Mouse (Mus musculus) limb, embryonic 14.5 days (tissue): ENCODE measurements around the gene Ly86. TPM values are rescaled to one million over a fixed set of nuclear protein-coding genes. Genes with fewer than 3 reads are reported as not detected.

Experiments
- ATAC-seq: fragments of 200-750 bp; cut with Nextera tagmentation; 2 replicates; pipeline ENCODE4 v1.8.0; 2017; ENCODE audit warnings: low read depth, moderate number of reproducible peaks, moderate TSS enrichment; ENCODE audit not compliant: low FRiP score
- DNase-seq: peaks from one replicate; pipeline ENCODE4 v3.0.0-alpha.2; 2015; ENCODE audit warnings: low spot score
- H3K27ac ChIP-seq: fragments of 300-500 bp; sonication (generic); replicated peaks from 2 replicates; pipeline ENCODE4 v1.5.1; 2014; ENCODE audit warnings: low read depth, mild to moderate bottlenecking, low read length, moderate library complexity, mixed read lengths
- H3K27me3 ChIP-seq: fragments of 300-500 bp; sonication (generic); 2 replicates; pipeline ENCODE4 v1.6.1; 2014; ENCODE audit warnings: low read length, mixed read lengths; ENCODE audit not compliant: control insufficient read depth, insufficient read depth
- H3K36me3 ChIP-seq: fragments of 300-500 bp; sonication (generic); 2 replicates; pipeline ENCODE4 v1.6.1; 2014; ENCODE audit warnings: mild to moderate bottlenecking, low read length, moderate library complexity, mixed read lengths; ENCODE audit not compliant: control insufficient read depth, insufficient read depth
- H3K4me1 ChIP-seq: fragments of 300-500 bp; sonication (generic); 2 replicates; pipeline ENCODE4 v1.6.1; 2014; ENCODE audit warnings: antibody characterized with exemption, low read length, mixed read lengths; ENCODE audit not compliant: control insufficient read depth, insufficient read depth
- H3K4me2 ChIP-seq: fragments of 300-500 bp; sonication (generic); replicated peaks from 2 replicates; pipeline ENCODE4 v1.6.1; 2014; ENCODE audit warnings: low read depth, mild to moderate bottlenecking, low read length, moderate library complexity; ENCODE audit not compliant: severe bottlenecking
- H3K4me3 ChIP-seq: fragments of 300-500 bp; sonication (generic); replicated peaks from 2 replicates; pipeline ENCODE4 v1.5.1; 2014; ENCODE audit warnings: low read length
- H3K9ac ChIP-seq: fragments of 300-500 bp; sonication (generic); 2 replicates; pipeline ENCODE4 v1.6.1; 2014; ENCODE audit warnings: mild to moderate bottlenecking, low read depth, low read length, moderate library complexity; ENCODE audit not compliant: severe bottlenecking
- H3K9me3 ChIP-seq: fragments of 300-500 bp; sonication (generic); 2 replicates; pipeline ENCODE4 v1.6.1; 2016; ENCODE audit warnings: low read length; ENCODE audit not compliant: control insufficient read depth
- POLR2A ChIP-seq: fragments of 200-500 bp; IDR thresholded peaks from 2 replicates; pipeline ENCODE4 v1.8.0; 2012; ENCODE audit warnings: inconsistent platforms, mild to moderate bottlenecking, moderate library complexity, borderline replicate concordance; ENCODE audit not compliant: insufficient read depth, insufficient read length; ENCODE audit errors: extremely low read depth
- WGBS: fragments of 180-500 bp; shearing (Covaris S2); extraction: QIAGEN DNeasy Blood & Tissue Kit; methylation state at CpG from one replicate; pipeline ENCODE4 v1.1.7; 2014; 5-methylcytosine and 5-hydroxymethylcytosine counted together
- polyA plus RNA-seq, 2 experiments: library from polyadenylated mRNA; depleted of rRNA in 1 of 2; stranded (reverse) in 1 of 2; unstranded in 1 of 2; fragments of >200 nt; fragmentation: Nextera tagmentation in 1 of 2; extraction: Ambion mirVana in 1 of 2; gene quantifications; 2 replicates each; pipeline versions ENCODE4 v1.2.1 to v1.2.3; 2012 to 2014

Gene Ly86
- polyA plus RNA-seq, 2 experiments = 15.0 to 20.8 TPM

DNA sequence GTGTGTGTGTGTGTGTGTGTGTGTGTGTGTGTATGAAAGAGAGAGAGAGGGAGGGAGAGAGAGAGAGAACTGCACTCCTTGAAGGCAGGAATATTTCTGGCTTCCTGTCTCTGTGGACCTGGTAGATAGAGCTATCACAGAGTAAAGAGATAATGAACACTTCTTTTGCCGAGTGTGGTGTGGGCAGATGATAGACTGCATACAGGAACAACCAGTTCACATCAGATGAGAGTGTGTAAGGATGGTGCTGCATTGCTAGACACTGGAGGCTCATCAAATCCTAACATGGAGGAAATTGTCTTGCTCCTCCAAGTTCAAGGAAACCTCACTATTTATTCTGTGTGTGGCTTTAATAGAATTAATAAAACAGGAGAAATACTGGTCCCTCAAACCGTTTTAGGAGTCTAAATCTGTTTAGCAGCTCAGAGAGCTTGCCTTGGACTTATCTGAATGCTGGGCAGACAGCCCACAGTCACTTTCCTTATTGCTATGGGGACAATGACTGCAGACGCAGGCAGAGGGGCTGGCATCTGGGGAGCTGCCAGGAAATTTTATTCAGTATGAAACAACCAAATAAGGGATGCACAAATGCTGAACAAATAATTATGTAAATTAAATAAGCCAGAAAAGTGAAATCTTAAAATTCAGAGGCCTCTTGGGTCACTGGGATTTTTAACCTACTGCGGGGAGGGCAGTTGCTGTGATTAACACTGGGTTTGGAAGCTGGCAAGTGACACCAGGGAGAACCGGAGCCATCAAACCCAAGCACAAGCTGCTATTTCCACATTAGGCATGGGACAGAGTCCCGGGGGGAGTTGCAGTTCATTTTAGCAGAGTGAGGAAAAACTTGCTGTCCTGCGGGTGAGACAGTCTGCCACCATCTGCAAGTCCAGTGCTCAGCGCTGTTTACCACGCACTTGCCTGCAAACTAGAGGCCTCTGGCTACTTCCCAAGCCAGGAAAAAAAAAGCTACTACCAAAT is 43.5 kb downstream of the Ly86 start:
- Histone ChIP-seq H3K36me3 (no peaks in the 10 kb centered on the region), H3K9me3 (no peaks in the 10 kb centered on the region), H3K4me1 (no peaks in the 10 kb centered on the region), H3K4me3 (no peak overlapping the region), H3K27me3 (no peaks in the 10 kb centered on the region), H3K4me2 (no peak overlapping the region), H3K9ac (no peak overlapping the region), H3K27ac (no peak overlapping the region)
- peak; percentile 17 for DNase-seq
- TF ChIP-seq POLR2A = no peak
- ATAC-seq = no peak
- 56% methylated on average over 9 of the region's 9 CpGs for WGBS

DNA sequence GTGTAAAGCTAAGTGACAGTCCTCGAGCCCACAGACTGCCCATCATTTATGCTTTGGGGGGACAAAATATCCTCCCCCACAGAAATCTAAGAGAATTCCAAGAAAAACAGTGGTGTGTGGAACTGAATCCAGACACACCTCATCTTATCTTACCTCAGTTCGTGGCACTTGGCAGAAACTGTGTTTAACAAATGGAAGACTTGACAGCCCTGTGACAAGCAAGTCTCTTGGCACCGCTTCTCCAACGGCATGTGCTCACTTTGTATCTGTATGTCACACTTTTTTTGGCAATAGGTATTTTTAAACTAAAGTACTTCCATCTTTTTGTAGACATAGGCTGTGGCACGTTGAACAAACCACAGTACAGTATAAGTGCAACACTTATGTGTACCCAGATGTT is 44.3 kb downstream of the Ly86 start:
- ATAC-seq = no peak
- DNase-seq = no peak
- H3K36me3 ChIP-seq = no peaks in the 10 kb centered on the region
- H3K9ac ChIP-seq = no peak overlapping the region
- H3K4me1 ChIP-seq = no peaks in the 10 kb centered on the region
- no peak overlapping the region for H3K4me3 ChIP-seq
- H3K9me3 ChIP-seq = no peaks in the 10 kb centered on the region
- TF ChIP-seq POLR2A = no peak
- H3K4me2 ChIP-seq = no peak overlapping the region
- H3K27ac ChIP-seq = no peak overlapping the region
- 67% methylated on average over 5 of the region's 5 CpGs for WGBS
- no peaks in the 10 kb centered on the region for H3K27me3 ChIP-seq

DNA sequence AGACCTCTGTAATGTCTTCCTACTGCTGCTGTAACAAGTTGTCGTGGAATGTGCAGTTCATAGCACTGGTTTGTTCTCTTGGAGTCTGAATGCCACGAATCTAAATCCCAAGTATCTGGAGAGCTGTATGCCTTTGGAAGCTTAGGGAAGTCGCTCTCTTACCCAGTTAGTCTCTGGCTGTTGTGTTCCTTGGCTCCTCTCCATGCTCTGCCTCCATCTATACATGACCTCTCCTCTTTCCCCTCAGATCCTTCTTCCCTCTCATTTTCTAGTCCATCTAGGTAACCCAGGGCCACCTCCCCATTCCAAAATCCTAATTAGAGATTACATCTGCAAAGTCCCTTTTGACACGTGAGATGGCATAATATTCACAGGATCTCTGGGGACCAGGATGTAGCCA is 53.8 kb downstream of the Ly86 start:
- Histone ChIP-seq H3K27me3 (no peaks in the 10 kb centered on the region), H3K4me3 (no peak overlapping the region), H3K27ac (no peak overlapping the region), H3K9ac (no peak overlapping the region), H3K9me3 (no peaks in the 10 kb centered on the region), H3K36me3 (no peaks in the 10 kb centered on the region), H3K4me1 (no peaks in the 10 kb centered on the region), H3K4me2 (no peak overlapping the region)
- DNase-seq (no peak), ATAC-seq (no peak)
- no peak for TF ChIP-seq POLR2A
- 83% methylated on average over 4 of the region's 4 CpGs for WGBS

DNA sequence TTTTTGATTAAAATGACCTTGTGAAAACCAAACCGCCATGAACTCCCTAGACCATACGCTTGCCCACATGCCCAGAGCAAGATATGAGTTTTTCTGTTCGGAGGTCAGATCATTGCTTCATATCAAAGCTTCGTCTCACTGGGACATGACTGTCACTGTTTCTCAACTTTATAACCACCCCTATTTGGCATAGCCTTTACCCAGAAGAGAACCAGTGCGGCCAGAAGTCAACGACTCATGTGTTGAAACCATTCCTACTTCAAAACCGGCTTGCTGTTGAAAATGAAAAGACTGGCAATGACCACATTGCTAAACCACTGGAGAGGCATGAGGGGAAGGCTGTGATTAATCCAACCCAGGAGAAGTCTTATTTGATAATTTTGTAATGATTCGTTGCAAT is 54.3 kb downstream of the Ly86 start:
- no peaks in the 10 kb centered on the region for H3K27me3 ChIP-seq
- no peak overlapping the region for H3K4me3 ChIP-seq
- DNase-seq (no peak), ATAC-seq (no peak)
- no peaks in the 10 kb centered on the region for H3K4me1 ChIP-seq
- no peaks in the 10 kb centered on the region for H3K9me3 ChIP-seq
- 84% methylated on average over 8 of the region's 8 CpGs for WGBS
- no peak for TF ChIP-seq POLR2A
- no peak overlapping the region for H3K4me2 ChIP-seq
- no peak overlapping the region for H3K9ac ChIP-seq
- no peaks in the 10 kb centered on the region for H3K36me3 ChIP-seq
- H3K27ac ChIP-seq = no peak overlapping the region

DNA sequence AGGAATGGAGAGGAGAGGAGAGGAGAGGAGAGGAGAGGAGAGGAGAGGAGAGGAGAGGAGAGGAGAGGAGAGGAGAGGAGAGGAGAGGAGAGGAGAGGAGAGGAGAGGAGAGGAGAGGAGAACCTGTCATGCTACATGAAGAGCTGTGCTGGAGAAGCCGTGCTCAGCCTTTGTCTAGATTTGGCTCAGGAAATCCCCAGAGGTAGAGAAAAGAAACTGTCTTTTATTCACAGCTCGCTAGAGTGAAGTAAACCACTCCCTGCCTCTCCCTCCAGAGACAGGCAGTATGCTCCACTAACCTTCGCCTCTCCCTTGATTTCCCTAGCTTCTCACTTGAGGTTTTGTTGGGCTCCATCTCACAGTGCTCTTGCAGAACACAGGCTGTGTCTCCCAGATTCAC is 57.4 kb downstream of the Ly86 start:
- H3K4me3 ChIP-seq = no peak overlapping the region
- H3K36me3 ChIP-seq = no peaks in the 10 kb centered on the region
- H3K27me3 ChIP-seq = no peaks in the 10 kb centered on the region
- H3K9ac ChIP-seq = no peak overlapping the region
- DNase-seq (no peak), ATAC-seq (no peak)
- 54% methylated on average over 3 of the region's 3 CpGs for whole genome bisulfite sequencing
- H3K27ac ChIP-seq = no peak overlapping the region
- no peaks in the 10 kb centered on the region for H3K4me1 ChIP-seq
- H3K4me2 ChIP-seq = no peak overlapping the region
- no peak for TF ChIP-seq POLR2A
- no peaks in the 10 kb centered on the region for H3K9me3 ChIP-seq

DNA sequence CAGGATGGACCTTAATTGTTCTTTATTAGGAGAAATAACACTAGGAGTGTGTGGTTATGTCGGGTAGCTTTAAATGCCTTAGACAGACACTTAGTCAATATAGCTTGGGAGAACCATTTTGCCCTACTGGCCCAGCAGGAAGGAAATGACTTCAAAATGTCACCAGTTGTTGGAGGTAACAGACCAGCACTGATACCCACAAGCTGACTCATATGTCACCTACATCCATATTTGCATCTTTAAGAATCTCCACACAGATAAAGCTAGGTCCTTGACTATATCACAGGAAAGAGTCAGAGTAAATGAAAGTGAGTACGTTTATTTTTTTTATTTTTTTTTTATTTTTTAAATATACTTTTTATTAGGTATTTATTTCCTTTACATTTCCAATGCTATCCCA is 58.7 kb downstream of the Ly86 start:
- no peak for TF ChIP-seq POLR2A
- no peak overlapping the region for H3K9ac ChIP-seq
- 81% methylated on average over 2 of the region's 2 CpGs for WGBS
- no peaks in the 10 kb centered on the region for H3K27me3 ChIP-seq
- H3K4me3 ChIP-seq = no peak overlapping the region
- ATAC-seq (no peak), DNase-seq (no peak)
- no peak overlapping the region for H3K27ac ChIP-seq
- no peak overlapping the region for H3K4me2 ChIP-seq
- no peaks in the 10 kb centered on the region for H3K36me3 ChIP-seq
- no peaks in the 10 kb centered on the region for H3K9me3 ChIP-seq
- no peaks in the 10 kb centered on the region for H3K4me1 ChIP-seq
